Mouse (Mus musculus): ENCODE measurements around the gene Arl2bp.

The Arl2bp gene

DNA sequence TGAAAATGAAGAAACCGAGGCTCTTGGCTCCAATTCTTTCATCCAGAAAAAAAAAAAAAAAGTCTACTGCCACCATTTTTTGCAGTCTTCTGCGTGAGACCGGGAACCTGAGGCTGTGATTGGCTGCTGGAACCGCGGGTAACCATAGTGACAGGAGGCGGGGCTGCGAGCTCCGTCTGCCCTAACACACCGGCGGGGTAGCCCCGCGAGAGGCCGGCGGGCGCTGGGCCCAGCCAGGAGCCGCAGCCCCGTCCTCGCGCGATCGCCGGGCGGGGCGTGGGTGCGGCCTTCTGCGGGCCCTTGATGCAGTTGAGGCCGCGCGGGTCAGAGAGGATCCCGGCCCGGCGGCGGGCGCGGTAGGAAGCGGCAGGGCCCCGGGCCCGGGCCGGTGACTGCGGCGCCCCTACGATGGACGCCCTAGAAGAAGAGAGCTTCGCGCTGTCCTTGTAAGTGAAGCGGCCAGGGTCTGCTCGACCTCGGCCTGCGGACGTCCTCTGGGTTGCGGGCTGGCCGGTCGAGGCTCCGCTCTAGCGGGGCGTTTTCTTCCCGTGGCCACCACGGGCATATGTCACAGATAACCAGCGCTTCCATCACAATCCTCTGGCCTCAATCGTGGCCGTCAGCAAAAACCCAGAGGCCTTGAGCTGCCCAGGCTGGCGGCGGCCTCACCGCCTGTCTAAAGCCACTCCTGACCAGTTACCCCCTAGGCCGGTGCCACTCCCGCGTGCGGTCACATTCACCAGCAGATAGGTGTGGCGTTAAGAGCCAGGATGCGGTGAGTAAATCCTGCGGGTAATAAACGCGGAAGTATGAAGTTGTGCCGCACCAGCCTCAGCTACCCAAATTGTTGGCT lies at the start of gene Arl2bp:
Gene Arl2bp, plus strand, starts transcription at position 145 of the 853 bp plus-strand sequence.
- peak; percentile 92 for DNase-seq (ENCODE audit: low read depth, low spot score)

- DNase-seq (ENCODE audit: low read depth, low spot score), result no peak
Observed at GRCm38 (mm10) chr8:94624885-94625284, 41.5 kb upstream of the Arl2bp start.

DNA sequence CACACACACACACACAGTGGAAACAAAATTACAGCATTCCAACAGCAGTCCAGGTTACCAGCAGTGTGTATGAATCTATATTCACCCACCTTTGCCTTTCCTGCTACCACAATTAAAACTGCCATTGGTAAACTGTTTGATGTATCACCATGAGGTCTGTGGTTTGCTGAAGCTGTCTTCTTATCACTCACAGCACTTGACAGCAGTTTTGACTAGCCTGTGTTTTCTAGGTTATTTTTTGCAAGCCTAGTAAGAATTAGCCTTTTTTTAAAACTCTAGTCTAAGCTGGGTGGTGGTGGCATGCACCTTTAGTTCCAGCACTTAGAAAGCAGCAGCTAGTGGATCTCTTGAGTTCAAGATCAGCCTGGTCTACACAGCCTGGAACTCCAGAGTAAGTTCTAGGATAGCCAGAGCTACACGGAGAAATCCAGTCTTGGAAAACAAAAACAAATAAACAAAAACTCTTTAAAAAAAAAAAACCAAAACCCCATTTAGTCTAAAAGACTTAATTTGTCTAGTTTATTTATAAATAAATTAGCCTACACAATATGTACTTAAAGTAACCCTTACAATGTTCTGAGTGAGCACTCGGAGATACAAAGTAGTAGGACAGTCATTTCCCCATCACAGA lies 32.7 kb upstream of the Arl2bp start:
- DNase-seq (ENCODE audit: low read depth, low spot score), result no peak

- no peak for DNase-seq (ENCODE audit: low read depth, low spot score)
Observed at GRCm38 (mm10) chr8:94634211-94634610, 32.2 kb upstream of the Arl2bp start.

DNA sequence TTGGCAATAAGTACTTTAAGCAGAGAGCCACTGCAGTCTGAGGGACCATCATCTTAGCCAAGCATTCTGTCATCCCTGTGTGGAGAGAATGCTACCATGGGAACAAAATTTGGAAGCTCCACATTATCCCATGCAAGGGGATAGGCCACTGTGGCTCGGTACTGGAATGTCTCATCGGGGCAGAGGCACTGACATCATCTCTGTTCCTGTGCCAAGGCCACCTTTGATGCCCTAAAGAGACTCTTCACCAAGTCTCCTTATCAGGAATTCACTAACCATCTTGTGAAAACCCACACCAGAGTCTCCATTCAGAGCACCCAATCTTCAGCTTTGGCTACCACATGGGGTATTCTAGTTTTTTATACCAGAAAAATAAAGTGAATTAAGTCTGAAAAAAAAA lies 25.2 kb upstream of the Arl2bp start:
- no peak for DNase-seq (ENCODE audit: low read depth, low spot score)

- no peak for DNase-seq (ENCODE audit: low read depth, low spot score)
Observed at GRCm38 (mm10) chr8:94641938-94642337, 24.5 kb upstream of the Arl2bp start.

GRCm38 (mm10) chr8:94645202-94645601 lies 21.2 kb upstream of the Arl2bp start:
- DNase-seq (ENCODE audit: low read depth, low spot score), result no peak

- peak; percentile 70 for DNase-seq (ENCODE audit: low read depth, low spot score)
Observed at GRCm38 (mm10) chr8:94646165-94646564, 20.2 kb upstream of the Arl2bp start.

GRCm38 (mm10) chr8:94649496-94649895 lies 16.9 kb upstream of the Arl2bp start:
- DNase-seq (ENCODE audit: low read depth, low spot score), result no peak

- no peak for DNase-seq (ENCODE audit: low read depth, low spot score)
Observed at GRCm38 (mm10) chr8:94652951-94653350, 13.4 kb upstream of the Arl2bp start.

DNA sequence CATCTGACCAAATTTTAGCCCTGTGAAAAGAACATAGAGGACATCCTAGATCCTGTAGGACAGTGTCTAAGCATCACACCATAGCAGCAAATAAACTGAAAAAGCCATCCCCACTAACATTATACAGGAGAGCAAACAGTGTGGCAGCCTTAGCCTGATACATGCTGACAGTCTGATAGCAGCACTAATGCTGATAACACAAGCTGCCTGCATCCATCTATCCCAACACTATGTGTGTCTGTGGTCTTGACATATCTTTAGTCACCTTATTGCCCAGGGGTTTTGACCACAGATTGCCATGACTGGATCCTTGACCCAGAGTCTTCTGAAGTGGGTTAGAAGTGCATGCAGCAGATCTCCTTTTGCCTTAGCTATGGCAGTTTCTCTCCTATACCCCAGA lies 11.4 kb upstream of the Arl2bp start:
- DNase-seq (ENCODE audit: low read depth, low spot score), result no peak

DNA sequence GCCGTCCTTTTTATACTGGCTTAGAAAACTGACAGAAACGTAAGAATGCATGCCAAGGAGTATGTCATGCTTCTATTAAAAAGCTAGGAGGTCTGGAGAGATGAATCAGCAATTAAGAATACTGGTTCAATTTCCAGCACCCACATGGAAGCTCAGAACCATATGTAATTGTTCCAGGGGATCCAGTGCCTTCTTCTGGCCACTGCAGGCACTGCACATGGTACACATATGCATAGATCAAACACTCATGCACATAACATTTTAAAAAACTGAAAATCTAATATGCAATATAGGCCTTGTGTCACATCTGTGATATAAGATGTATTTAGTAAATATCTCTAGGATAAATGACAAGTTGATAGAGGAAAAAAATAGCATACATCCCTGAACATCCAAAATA lies 8.4 kb upstream of the Arl2bp start:
- DNase-seq (ENCODE audit: low read depth, low spot score), result no peak

DNA sequence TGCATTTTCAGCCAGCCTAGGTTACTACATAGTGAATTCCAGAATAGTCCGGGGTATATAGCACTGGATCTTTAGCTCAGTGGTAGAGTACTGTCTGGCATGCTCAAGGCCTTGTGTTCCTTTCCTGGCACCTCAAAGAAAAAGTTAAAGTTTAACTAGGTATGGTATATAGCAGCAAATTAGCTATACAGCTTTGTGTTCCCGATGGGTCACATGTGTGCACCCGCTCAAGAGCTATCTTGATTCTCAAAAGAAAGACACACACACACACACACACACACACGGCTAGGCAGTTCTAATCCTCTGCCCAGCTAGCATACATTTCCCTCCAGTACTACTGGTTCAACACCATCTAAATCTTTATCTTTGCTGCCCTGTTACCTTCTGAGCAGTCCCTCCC lies 6.0 kb upstream of the Arl2bp start:
- DNase-seq (ENCODE audit: low read depth, low spot score), result no peak

DNA sequence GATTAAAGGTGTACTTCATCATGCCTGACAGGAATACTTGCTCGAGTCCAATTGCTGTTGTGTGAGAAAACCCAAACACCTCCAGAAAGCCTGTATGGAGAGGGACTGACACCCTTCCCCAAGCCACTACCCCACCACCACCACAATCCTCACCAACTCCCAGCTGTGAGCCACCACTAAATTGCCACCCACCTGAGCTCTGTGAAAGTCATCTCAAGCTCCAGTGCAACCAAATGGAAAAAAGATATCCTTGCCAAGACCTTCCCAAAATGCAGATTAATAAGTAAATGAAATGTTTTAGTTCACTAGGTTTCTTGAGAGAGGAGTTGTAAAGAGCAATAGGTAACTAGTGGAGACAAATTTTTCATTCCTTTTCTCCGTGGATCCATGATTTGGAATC lies 1.7 kb upstream of the Arl2bp start:
- no peak for DNase-seq (ENCODE audit: low read depth, low spot score)

DNA sequence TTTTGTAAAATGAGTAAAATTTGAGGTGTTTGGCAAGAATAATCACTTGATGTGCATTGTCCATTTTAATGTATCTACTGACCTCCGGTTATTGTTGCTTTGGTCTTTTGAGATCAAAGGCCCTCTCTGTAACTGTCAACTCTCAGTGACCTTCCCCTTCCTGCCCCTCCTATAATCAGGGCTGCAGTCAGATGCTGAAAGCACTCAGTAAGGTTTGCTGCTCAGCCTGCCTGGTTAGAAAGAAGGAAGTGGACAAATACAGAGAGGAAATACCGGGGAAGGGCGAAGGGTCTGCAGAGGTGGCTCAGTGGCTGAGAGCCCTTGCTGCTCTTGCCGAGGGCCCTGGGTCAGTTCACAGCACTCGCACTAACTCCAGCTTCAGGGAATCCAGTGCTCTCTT lies 8.0 kb downstream of the Arl2bp start:
- DNase-seq (ENCODE audit: low read depth, low spot score), result no peak

- DNase-seq (ENCODE audit: low read depth, low spot score), result no peak
Observed at GRCm38 (mm10) chr8:94675923-94676322, 9.5 kb downstream of the Arl2bp start.

GRCm38 (mm10) chr8:94678582-94678981 lies 12.2 kb downstream of the Arl2bp start:
- peak; percentile 77 for DNase-seq (ENCODE audit: low read depth, low spot score)

DNA sequence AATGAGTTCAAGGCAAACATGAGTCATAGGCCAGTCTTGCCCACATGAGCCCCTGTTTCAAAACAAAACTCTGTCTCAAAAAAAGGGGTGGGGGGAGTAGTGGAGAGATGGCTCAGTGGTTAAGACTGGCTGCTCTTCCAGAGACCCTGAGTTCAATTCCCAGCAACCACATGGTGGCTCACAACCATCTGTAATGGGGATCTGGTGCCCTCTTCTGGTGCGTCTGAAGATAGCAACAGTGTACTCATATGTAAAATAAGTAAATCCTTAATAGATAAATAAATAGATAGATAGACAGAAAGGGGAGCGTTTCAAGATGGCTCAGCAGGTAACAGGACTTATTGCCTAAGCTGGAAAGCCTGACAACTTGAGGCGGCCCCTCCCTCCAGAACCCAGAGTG lies 14.0 kb downstream of the Arl2bp start:
- DNase-seq (ENCODE audit: low read depth, low spot score), result no peak

GRCm38 (mm10) chr8:94682732-94683524 lies 16.5 kb downstream of the Arl2bp start:
- no peak for DNase-seq (ENCODE audit: low read depth, low spot score)

DNA sequence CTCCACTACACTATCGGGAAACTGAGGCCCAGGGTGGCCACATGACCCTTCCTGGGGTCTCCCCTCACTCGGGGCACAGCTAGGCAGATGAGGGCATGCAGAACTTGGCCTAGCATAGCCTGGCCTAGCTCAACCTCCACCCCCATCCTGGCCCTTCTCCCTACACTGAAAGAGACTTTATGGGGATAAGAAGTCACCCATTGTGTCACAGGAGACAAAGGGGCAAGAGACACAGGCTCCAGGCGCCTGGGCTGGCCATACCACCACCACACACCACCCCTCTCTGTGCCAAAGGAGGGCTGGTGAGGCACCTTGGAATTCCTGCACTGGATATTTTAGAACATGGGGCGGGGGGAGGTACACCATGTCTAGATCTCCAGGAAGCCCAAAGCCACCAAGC lies 17.9 kb downstream of the Arl2bp start:
- no peak for DNase-seq (ENCODE audit: low read depth, low spot score)

DNA sequence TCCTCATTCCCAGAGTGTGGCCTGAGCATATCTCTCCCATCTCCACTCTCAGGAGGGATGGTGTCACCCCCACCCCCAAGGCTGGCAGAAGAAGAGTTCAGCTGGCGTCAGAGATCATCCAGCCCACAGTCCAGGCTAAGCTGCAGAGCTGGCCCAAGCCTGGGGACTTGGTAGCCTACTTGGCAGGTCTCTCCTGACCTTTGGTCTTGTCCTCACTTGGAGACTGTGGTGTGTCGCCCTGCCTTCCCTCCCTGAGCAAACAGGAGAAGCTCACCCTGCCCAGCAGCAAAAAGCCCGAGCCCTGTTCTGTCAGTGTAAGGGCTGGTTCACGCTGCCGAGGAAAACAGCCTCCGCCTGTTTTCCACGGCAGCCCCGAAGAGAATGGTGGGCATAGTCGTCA lies 19.6 kb downstream of the Arl2bp start:
- no peak for DNase-seq (ENCODE audit: low read depth, low spot score)

DNA sequence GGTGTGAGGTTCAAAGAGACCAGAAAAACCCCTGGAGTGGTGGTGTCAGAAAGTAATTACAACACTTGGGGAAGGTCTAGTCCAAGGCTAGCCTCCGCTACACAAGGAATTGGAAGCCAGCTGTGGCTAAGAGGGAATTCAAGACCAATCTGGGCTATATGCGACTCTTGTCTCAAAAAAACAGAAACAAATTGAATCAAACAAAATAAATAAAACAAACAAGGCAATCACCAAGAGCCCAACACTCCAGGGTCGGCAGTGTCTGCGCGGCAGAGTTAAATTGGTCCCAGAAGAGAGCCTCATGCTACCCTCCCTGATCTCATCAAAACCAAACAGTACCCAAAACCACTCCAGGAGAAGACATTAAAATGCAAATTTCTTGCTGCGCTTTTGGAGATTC lies 28.3 kb downstream of the Arl2bp start:
- no peak for DNase-seq (ENCODE audit: low read depth, low spot score)
